Mouse (Mus musculus): ENCODE measurements around the gene Tmco5b. TPM values are rescaled to one million over a fixed set of nuclear protein-coding genes. Genes with fewer than 3 reads are reported as not detected.

Tmco5b gene
- total and polyA plus RNA-seq, 3 experiments: not detected

DNA sequence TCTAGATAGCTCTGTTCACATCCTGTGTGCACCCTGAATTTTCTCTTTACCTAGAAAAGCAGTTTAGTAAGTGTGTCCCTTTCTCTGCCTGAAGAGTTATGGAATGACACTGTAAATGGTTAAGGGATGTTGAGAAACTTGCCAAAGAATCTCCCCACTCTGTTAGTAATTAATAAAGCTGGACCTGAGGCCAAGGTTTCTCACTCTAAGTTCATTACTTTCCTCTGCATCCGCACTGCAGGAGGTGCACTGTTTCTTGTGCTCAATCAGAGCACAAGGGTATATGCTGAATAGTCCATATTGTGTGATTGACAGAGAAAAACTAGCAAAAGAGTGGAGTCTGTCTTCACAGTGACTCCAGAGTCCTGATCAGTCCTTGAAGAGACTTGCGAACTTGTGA lies 59.0 kb downstream of the Tmco5b start:
- no peak for DNase-seq (ENCODE audit: extremely low read depth)
- Histone ChIP-seq H3K27ac (ENCODE audit: insufficient read depth, low read depth) (no peak overlapping the region), H3K4me1 (ENCODE audit: control insufficient read depth in 1 of 2, insufficient read depth in 2 of 2) (no peaks in the 10 kb centered on the region), H3K4me2 (ENCODE audit: insufficient read depth, low read depth, poor library complexity, severe bottlenecking) (no peak overlapping the region), H3K9ac (ENCODE audit: insufficient read depth, low read depth) (no peak overlapping the region), H3K27me3 (replicated peaks) (no peaks in the 10 kb centered on the region), H3K4me3 (replicated peaks in 1 of 3; ENCODE audit: low read depth in 2 of 3, low read length in 2 of 3, poor library complexity in 1 of 3) (no peak overlapping the region), H3K79me2 (replicated peaks; ENCODE audit: control insufficient read depth, extremely low read depth, insufficient read depth, poor library complexity, severe bottlenecking) (no peaks in the 10 kb centered on the region), H3K9me3 (replicated peaks; ENCODE audit: low read length) (no peaks in the 10 kb centered on the region), H3K36me3 (replicated peaks in 1 of 2; ENCODE audit: control insufficient read depth in 1 of 2, insufficient read depth in 1 of 2, low read length in 1 of 2) (no peaks in the 10 kb centered on the region)
- TF ChIP-seq SIN3A (IDR thresholded peaks at IDR 0.05; ENCODE audit: low read length) (no peak), UBTF (IDR thresholded peaks at IDR 0.05; ENCODE audit: low read depth, low read length) (no peak), ZMIZ1 (IDR thresholded peaks at IDR 0.05; ENCODE audit: low read depth, low read length) (no peak), USF2 (conservative IDR thresholded peaks at IDR 0.05; ENCODE audit: low read depth, low read length) (no peak)
- in situ Hi-C loops (cut with MboI; ENCODE audit: low pct_ligation_motif_present, low pct_unique_long_range_greater_than_20kb, low sequenced_read_pairs) (no loop called here), dilution Hi-C loops (cut with MboI; ENCODE audit: extremely low pct_ligation_motif_present, extremely low pct_unique_long_range_greater_than_20kb, low sequenced_read_pairs) (no loop called here)

Other genes starting within 250 kb of the Tmco5b start
- gene Ryr3, start 68.6 kb upstream of the Tmco5b start, total RNA-seq (2012; rRNA removed): 0.08 and 0.17 TPM in 2 replicates
- 0.16 and 0.22 TPM in 2 replicates for gene Ryr3, start 68.6 kb upstream of the Tmco5b start, total RNA-seq (2014; rRNA removed)
- 0.29 and 0.40 TPM in 2 replicates for gene Ryr3, start 68.6 kb upstream of the Tmco5b start, polyA plus RNA-seq (2012; ENCODE audit: insufficient read length, low read depth)
- gene Fmn1, start 42.0 kb downstream of the Tmco5b start, total RNA-seq (2012; rRNA removed): 0.08 and 0.13 TPM in 2 replicates
- 0.20 and 0.36 TPM in 2 replicates for gene Fmn1, start 42.0 kb downstream of the Tmco5b start, total RNA-seq (2014; rRNA removed)
- 0.57 and 0.79 TPM in 2 replicates for gene Fmn1, start 42.0 kb downstream of the Tmco5b start, polyA plus RNA-seq (2012; ENCODE audit: insufficient read length, low read depth)